Mouse (Mus musculus) liver, embryonic 18 days (tissue): ENCODE measurements around the gene Ddx6. TPM values are rescaled to one million over a fixed set of nuclear protein-coding genes. Genes with fewer than 3 reads are reported as not detected.

Source experiments
- polyA plus RNA-seq: library from polyadenylated mRNA; depleted of rRNA; stranded (reverse); fragments of >200 nt; gene quantifications from 2 replicates; pipeline ENCODE4 v1.2.3, GENCODE M21; 2012; rRNA removed

Ddx6 gene
- 10.3 and 10.7 TPM in 2 replicates for polyA plus RNA-seq

DNA sequence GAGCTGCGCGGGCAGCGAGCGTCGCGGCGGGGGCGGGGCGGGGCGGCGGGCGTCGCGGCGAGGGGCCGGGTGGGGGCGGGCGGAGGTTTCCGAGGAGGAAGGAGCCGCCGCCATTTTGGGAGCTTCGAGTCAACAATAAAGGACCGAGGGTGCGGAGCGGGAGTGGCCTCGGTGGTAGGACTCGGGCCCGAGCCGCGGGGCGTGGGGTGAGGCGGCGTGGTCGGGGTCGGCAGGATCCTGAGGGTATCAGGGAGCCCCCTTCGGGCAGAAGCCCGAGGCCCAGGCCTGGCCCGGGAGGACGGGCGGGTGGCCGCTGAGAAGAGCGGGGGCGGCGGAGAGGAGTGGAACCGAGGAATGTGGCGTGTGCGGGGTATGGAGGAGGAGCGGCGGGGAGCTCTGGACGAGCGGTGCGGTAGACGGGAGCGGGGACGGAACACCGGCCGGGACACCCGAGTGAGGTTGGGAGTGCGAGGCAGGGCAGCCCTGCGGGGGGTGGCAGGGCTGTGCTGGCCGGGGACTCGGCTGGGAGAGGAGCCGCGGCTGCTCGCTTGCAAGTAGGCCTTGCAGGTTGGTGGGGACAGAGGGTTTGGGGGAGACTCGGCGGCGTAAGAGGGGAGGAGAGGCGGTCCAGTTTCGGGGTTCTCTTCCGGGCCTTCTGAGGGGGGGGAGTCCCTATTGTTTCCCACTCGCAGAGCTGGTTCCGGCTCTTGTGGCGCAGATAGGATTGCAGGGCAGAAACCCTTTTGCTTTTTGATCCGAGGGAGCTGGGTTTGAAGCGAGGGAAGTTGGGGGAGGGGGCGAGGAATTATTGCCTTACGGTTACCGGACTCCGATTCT lies at the start of gene Ddx6:
Gene Ddx6 (plus strand): TSS at position 114 of the 837 bp plus-strand sequence.

DNA sequence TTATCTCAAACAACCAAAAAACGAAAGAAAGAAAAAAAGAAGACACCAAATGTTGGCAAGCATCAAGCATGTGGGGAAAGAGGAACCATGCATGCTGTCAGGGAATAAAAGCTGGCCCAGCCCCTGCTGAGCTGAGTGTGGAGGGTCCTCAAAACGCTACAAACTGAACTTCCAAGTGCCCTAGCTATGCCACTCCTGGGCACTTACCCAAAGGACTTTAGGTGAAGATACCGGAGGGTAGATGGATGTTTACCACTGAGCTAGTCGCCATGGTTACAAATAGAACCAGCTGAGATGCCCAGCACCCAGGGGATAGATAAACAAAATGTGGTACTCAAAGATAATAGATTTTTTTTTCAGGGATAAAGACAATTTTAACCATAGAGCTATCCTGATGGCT lies 43.1 kb upstream of the Ddx6 start, which contains the start of gene Cxcr5:
Gene Cxcr5 (minus strand): TSS at position 281 of the 400 bp plus-strand sequence.

DNA sequence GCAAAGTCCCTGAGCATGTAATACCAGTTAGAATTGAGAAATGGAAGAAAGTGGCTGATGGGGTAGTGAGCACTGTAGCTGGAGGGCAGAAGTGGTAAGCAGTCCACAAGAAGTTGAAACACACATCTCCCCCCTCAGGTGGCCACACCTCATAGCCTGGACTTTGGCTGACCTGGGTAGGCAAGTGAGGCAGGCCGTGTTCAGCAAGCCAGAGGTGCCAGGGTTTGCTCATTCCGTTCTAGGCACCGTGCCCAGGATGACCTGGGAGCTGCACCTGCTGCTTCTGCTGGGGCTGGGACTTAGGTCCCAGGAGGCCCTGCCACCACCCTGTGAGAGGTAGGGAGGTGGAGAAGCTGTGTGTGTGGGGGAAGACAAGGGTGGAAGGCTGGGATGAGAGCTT lies 68.3 kb downstream of the Ddx6 start, which contains the start of gene Treh:
Gene Treh (plus strand): TSS at position 229 of the 400 bp plus-strand sequence.

Other genes with a start within 250 kb of the Ddx6 start
- gene Vps11, start 243.2 kb upstream of the Ddx6 start, polyA plus RNA-seq: 10.0 and 10.6 TPM in 2 replicates
- gene Hyou1, start 225.4 kb upstream of the Ddx6 start, polyA plus RNA-seq: 18.1 and 22.7 TPM in 2 replicates
- 90.0 and 101 TPM in 2 replicates for gene Slc37a4, start 208.0 kb upstream of the Ddx6 start, polyA plus RNA-seq
- gene Rps25, start 197.8 kb upstream of the Ddx6 start, polyA plus RNA-seq: 535 and 642 TPM in 2 replicates
- 20.6 and 22.1 TPM in 2 replicates for gene Trappc4, start 197.3 kb upstream of the Ddx6 start, polyA plus RNA-seq
- 17.5 and 19.5 TPM in 2 replicates for gene Ccdc84, start 186.3 kb upstream of the Ddx6 start, polyA plus RNA-seq
- 0.01 TPM in 1 of 2 replicates, not detected in the other for gene Foxr1, start 163.8 kb upstream of the Ddx6 start, polyA plus RNA-seq
- gene Upk2, start 149.9 kb upstream of the Ddx6 start, polyA plus RNA-seq: not detected in 2 replicates
- 2.2 and 3.0 TPM in 2 replicates for gene Bcl9l, start 122.1 kb upstream of the Ddx6 start, polyA plus RNA-seq
- 0.28 and 0.31 TPM in 2 replicates for gene Cxcr5, start 43.0 kb upstream of the Ddx6 start, polyA plus RNA-seq
- gene Treh, start 68.3 kb downstream of the Ddx6 start, polyA plus RNA-seq: 0.01 and 0.08 TPM in 2 replicates
- gene Phldb1, start 130.3 kb downstream of the Ddx6 start, polyA plus RNA-seq: 3.0 and 3.7 TPM in 2 replicates
- 44.1 and 45.4 TPM in 2 replicates for gene Arcn1, start 163.0 kb downstream of the Ddx6 start, polyA plus RNA-seq
- 20.5 and 22.6 TPM in 2 replicates for gene Ift46, start 163.0 kb downstream of the Ddx6 start, polyA plus RNA-seq
- gene Tmem25, start 194.4 kb downstream of the Ddx6 start, polyA plus RNA-seq: 20.9 and 22.9 TPM in 2 replicates
- 260 and 292 TPM in 2 replicates for gene Ttc36, start 198.2 kb downstream of the Ddx6 start, polyA plus RNA-seq